Mouse (Mus musculus) brown adipose tissue, adult 24 weeks (tissue): ENCODE measurements at regions not wholly inside any gene's neighbourhood (a gene's known extent, or its start where the extent isn't known, plus 50 kb on each side); places are given as distances from the start of the nearest gene placed in this dataset.

Experiments
- H3K27ac ChIP-seq: fragments of 200-500 bp; replicated peaks from 2 replicates; pipeline ENCODE4 v1.5.1; 2012; ENCODE audit warnings: low read depth, mild to moderate bottlenecking, low read length
- H3K4me1 ChIP-seq: fragments of 200-500 bp; 2 replicates; pipeline ENCODE4 v1.6.1; 2012; ENCODE audit warnings: low read length, mixed read lengths; ENCODE audit not compliant: control insufficient read depth, insufficient read depth, insufficient read length
- H3K4me3 ChIP-seq: fragments of 200-500 bp; 2 replicates; pipeline ENCODE4 v1.5.1; 2012; ENCODE audit warnings: low read depth, mild to moderate bottlenecking, low read length, moderate library complexity; ENCODE audit not compliant: insufficient read depth

DNA sequence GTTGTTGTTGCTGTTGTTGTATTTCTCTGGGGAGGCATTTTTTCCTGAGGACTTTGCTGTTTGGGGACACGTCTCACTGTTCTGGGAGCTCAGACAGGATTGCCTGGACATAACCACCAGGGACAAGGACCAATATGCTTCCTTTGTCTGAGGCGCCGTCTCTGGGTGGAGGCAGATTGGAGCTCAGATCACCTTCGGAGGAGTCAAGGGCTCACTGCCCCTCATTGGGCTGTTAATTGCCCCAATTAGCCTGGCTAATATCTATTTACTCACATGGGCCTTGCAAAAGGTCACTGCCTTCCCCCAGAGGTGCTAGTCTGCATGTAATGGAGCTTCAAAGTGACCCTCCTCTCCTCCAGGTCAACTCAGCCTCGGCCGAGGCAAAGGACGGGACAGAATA is 270.5 kb downstream of the 3100002H09Rik start:
- H3K4me1 ChIP-seq = no peaks in the 10 kb centered on the region
- H3K27ac ChIP-seq = no peak overlapping the region

DNA sequence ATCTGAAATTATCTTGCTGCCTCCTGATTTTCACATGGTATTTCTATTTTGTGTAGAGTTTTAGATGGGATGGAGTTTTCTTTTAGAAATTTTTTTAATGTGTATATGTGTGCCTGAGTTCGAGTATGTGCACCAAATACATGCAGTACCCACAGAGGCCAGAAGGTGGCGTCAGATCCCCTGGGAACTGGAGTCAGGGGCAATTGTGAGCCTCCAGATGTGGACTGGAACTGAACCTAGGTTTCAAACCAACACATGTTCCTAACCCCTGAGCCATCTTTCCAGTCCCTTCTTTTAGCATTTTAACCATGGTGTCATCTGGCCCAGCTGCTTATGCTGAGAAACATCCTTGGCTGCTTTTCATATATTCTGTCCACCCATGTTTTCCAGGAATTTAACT is 274.9 kb downstream of the 3100002H09Rik start:
- H3K4me1 ChIP-seq = no peaks in the 10 kb centered on the region
- H3K27ac ChIP-seq = no peak overlapping the region
- H3K4me3 ChIP-seq = no peak overlapping the region

More for the DNA sequence above, 270.5 kb downstream of the 3100002H09Rik start:
- no peak overlapping the region for H3K4me3 ChIP-seq

DNA sequence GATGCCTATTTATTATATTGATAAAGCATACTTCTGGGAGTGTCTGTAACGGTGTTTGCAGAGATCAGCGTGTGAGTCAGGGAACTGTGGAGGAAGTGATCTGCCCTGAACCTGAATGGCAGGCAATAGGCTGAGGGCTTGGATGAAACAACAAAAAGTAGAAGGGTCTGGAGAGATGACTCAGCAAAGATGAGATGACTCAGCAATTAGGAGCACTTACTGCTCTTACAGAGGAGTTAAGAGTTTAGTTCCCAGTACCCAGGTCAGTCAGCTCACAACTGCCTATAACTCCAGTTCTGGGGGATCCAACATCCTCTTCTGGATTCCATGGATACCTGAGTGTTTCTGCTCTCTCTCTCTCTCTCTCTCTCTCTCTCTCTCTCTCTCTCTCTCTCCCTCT is 277.6 kb downstream of the 3100002H09Rik start:
- H3K4me1 ChIP-seq = no peaks in the 10 kb centered on the region
- no peak overlapping the region for H3K4me3 ChIP-seq
- no peak overlapping the region for H3K27ac ChIP-seq

DNA sequence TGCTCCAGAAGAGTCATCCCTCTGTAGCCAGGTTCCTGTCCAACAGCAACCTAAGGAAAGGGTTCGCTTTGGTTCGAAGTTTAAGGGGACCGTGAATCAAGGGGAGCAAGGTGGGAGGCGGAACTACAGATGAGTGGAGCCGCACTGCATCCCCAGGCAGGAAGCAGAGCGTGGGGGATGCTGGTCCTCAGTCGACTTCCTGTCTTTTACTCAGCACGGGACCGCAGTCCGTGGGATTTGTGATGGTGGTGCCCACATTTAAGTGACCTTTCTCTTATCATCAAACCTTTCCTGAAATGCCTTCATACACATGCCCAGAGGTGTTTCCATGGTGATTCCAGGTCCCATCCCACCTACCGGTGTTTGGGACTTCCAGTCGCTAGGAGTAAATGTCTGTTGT is 278.2 kb downstream of the 3100002H09Rik start:
- no peaks in the 10 kb centered on the region for H3K4me1 ChIP-seq
- H3K4me3 ChIP-seq = no peak overlapping the region
- no peak overlapping the region for H3K27ac ChIP-seq

DNA sequence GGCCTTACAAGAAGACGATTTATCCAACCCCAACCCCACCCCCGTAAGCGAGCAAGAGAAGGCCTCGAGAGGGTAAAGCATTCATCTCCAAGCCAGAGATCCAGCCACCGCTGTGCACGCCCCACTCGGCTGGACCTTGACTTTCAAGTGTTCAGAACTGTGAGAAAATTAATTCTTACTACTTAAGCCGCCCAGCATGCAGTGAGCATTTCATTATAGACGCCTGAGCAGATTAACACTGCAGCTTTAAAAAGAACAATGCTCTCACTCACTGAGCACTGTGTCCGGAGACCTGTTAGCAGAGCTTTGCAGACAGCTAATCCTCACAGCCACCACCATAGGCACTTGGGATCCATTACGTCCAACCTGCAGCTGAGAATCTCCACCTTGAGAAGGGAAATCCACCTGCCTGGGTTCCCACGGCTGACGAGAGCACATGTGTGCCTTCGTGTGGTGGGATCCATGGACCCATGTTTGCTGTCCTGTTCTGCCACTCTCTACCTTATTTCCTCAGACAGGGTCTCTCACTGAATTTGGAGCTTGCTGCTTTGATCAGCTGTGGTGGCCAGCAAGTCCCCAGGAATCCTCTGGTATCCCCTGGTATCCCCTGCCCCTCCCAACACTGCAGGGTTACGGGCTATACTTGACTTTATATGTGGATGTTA is 281.4 kb downstream of the 3100002H09Rik start:
- Histone ChIP-seq H3K4me1 (no peaks in the 10 kb centered on the region), H3K4me3 (no peak overlapping the region), H3K27ac (no peak overlapping the region)

DNA sequence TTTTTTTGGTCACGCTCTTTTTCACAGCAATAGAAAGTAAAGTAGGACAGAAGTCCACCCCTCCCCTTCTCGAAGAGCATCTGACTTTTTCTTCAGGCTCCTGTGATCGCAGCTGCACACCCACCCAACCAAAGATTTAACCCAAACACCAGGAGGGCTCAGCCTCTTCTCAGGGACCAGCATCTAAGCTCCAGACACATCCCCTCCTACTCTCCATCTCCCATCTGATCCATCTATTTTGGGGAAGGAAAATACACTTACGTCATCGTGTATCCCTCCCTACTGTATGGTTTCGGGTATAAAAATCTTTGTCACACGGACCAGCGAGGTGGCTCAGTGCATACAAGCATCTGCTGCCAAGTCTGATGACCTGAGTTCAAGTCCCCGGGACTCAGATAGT is 284.3 kb downstream of the 3100002H09Rik start:
- Histone ChIP-seq H3K27ac (no peak overlapping the region), H3K4me3 (no peak overlapping the region), H3K4me1 (no peaks in the 10 kb centered on the region)

DNA sequence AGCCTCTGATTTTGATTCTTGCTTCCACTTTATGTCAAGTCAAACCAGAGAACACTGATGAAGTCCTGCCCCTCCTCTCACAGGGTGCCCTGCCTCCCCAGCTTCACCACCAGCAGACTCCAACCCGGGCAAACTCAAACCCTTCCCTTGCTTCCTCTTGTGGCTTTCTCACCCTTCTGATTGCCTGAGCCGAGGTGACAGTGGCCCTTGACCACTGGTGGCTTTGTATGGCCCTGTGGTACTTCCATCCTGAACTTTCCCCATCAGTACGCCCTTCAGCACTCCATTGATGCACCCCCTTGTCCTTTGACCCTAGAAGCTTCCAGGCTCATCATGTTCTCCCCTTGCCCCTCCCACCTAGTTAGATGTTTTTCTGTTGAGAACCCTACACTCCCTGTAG is 287.0 kb downstream of the 3100002H09Rik start:
- Histone ChIP-seq H3K4me1 (no peaks in the 10 kb centered on the region), H3K27ac (no peak overlapping the region), H3K4me3 (no peak overlapping the region)

DNA sequence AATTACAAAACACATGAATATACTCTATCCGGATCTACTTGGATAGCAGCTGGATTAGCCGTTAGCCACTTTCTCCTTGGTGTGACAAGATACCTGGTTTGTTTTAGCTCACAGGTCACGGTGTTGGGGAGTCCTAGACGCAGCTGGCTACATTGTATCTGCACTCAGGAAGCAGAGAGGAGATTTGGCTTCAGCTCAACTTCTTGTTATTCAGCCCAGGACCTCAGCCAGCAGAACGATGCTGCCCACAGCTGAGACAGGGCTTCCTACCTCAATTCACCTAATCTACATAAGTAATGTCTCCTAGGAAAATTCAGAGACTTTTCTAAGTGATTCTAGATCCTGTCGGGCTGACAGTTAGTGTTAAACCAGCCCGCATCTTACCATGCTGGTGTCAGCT is 289.4 kb downstream of the 3100002H09Rik start:
- no peak overlapping the region for H3K27ac ChIP-seq
- no peak overlapping the region for H3K4me3 ChIP-seq
- no peaks in the 10 kb centered on the region for H3K4me1 ChIP-seq

DNA sequence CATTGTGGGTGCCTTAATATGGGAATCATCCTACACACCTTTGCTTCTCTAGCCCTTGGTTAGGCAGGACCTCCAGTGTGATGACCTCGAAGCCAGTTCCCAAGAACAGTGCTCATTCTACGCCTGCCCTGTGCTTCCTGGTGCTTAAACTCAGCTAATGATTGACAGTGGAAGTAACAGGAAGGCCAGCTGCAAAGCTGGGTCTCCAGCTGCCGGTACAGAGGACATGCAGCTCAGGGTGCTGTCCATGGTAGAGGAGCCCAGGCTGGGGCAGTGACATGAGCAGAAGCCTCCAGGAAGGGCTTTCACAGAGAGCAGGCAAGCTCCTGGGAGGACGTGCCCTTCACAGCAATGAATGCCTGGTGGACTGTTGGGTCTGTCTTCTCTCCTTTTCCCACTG is 293.6 kb downstream of the 3100002H09Rik start:
- Histone ChIP-seq H3K27ac (no peak overlapping the region), H3K4me1 (no peaks in the 10 kb centered on the region), H3K4me3 (no peak overlapping the region)

DNA sequence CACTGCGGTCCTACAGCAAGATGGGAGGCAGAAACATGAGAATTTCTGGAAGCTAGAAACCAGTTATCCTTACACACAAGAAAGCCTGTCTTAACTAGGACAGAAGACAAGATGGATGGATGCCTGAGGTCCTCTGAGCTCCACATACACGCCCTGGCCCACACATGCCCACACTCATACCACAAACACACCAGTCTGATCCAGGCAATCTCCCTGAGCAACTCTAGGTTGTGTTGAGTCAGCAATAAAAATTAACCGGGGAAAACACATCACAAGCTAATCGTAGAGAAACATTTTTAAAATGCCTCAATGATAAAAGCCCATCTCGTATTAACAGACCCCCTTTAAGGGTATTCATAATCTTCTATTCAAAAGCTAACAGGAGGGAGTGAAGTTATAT is 298.9 kb downstream of the 3100002H09Rik start:
- Histone ChIP-seq H3K4me3 (no peak overlapping the region), H3K27ac (no peak overlapping the region), H3K4me1 (no peaks in the 10 kb centered on the region)

DNA sequence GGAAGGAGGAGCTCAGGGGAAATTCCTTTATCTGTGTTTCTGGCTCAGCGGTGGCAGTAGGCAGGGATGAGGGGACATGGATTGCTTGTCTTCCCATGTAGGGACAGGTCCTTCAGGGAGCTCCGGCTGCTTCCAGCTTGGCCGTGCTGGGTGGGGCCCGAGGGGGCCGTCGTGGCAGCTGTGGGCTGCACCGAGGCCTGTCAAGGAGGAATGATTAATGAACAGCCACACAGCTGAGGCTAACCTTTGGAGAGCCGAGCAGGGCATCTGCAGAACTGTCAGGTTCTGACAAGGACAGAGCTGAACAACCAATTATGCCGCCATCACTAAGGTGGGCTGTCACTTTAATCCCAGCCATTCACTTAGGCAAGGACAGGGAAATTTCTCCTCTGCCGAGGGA is 300.0 kb downstream of the 3100002H09Rik start:
- no peak overlapping the region for H3K4me3 ChIP-seq
- no peaks in the 10 kb centered on the region for H3K4me1 ChIP-seq
- no peak overlapping the region for H3K27ac ChIP-seq

DNA sequence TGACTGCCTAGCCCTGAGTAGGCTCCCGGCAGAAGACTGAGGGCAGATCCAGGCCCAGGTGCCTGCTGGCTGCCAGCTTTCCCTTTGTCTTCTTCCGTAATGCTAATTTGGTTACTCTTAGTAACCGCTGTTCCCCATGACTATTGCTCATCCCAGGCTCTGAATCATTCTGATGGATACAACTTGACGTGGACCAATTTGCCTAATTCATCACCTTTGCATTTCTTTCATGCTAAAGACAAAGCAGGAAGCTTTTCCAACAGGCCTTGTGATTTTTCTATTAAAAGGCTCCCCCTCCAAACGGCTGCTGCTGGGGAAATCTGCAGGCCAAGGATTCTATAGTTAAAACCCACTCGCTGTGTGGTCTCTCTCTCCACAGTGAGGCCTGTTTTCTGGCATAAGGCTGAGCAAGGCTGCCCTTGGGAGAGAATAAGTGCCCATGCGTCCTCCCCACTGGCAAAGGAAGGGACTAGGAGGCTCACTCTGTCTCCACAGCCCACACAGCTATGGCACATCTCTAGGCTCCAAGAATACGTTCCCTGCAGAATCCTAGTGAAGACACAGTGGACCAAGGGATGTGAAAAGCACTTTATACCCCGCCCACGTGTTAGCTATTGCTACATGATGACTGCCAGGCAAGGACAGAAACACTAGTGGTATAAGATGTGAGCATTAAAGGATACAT is 304.6 kb downstream of the 3100002H09Rik start:
- no peak overlapping the region for H3K27ac ChIP-seq
- no peaks in the 10 kb centered on the region for H3K4me1 ChIP-seq
- H3K4me3 ChIP-seq = no peak overlapping the region

DNA sequence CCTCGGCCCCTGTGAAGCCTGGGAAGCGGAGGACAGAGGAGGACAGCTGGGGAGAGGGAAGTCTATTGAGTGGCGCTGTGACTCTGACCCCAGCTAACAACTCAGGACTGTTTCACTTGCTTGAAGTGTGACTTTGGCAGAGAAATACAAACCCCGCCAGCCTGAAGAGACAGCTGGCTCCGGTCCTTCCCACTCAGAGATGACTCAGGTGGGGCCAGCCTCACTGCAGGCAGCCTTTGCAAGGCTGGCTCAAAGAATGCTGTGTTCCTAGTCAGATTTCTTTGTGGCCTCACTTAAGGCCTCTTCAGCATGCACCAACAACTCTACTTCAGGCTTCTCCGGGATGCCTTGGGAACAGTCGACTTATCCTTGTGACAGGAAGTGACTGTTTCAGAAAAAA is 307.7 kb downstream of the 3100002H09Rik start:
- H3K27ac ChIP-seq = no peak overlapping the region
- H3K4me1 ChIP-seq = no peaks in the 10 kb centered on the region
- H3K4me3 ChIP-seq = no peak overlapping the region

DNA sequence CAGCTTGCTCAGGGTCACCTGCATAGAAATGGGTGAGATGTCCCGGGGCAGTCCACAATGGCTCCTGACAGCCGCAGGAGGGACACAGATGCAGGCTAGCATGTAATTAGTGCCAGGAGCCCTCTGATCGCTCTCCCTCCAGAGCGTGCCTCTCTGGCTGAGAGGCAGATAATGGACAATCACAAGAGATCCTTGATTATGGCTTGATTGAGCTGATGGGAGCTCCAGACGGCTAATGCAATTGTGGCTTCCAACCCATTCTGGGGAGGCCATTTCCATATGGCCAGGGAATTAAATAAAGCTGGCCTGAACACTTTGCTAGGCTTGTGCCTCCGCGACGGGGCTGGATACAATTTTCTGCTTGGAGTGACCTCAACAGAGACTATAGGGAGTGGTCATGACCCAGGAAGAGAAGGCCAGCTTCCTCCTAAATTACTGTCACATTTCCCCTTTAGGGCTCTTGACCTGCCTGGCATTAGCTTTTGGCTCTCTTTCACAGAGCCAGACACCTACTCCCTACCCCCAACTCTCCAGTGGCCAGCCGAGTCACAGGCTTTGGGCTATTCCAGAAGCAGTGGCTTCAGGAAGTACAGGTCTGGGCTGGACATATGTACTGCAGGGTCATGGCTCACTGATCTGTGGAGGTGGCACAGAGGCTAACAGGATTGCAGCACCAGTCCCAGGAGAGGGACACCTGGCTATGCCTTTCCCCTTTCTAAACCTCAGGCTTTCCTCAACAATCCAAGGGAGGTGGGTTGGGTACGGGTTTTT is 311.8 kb downstream of the 3100002H09Rik start:
- Histone ChIP-seq H3K4me3 (no peak overlapping the region), H3K27ac (no peak overlapping the region), H3K4me1 (no peaks in the 10 kb centered on the region)

DNA sequence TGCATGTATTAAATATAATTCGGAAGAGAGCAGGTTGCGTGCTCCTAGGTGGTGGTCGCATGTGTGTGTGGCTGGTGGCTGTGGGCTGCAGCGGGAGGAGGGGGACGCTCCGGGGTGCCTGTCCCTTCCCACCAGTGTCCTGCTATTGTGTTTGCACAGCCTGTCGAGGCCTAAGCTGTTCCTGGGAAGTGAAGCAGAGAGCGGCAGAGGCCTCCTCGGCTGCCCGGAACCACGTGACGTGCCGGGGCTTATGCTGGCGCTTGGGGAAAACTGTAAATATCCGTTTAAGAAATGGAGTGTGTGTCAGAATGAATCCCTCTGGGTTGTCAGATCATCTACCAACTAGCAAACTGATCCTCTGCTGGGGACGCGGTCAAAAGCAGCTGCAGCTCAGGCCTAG is 318.3 kb downstream of the 3100002H09Rik start:
- Histone ChIP-seq H3K4me3 (no peak overlapping the region), H3K4me1 (no peaks in the 10 kb centered on the region), H3K27ac (no peak overlapping the region)

DNA sequence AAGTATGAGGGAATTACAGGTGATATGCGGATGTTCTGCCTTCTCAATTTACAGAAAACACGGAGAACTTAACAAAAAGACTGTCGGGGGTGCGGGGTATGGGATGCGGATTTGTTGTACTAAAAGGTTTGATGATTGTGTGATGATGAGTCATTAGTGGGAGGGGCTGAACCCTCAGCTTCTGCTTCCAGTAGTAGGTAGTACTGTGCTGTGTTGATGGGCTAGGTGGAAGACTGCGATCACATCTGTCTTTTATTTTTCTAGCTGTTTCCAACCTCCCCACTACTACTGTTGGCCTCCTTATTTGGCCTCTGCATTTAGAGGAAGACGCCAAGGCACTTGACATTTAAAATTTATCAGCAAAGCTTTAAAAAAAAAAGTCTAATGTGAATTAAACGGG is 318.8 kb downstream of the 3100002H09Rik start:
- H3K4me1 ChIP-seq = no peaks in the 10 kb centered on the region
- H3K4me3 ChIP-seq = no peak overlapping the region
- no peak overlapping the region for H3K27ac ChIP-seq
